Mouse (Mus musculus) G1E (cell line): ENCODE data around the gene Abhd14b.

Experiments
- CTCF ChIP-seq: IDR thresholded peaks from 2 replicates; pipeline ENCODE4 v1.5.1; 2012; ENCODE audit warnings: low read depth, low read length, inconsistent platforms, mixed read lengths
- GATA1 ChIP-seq: IDR thresholded peaks from 2 replicates; pipeline ENCODE4 v1.6.1; 2012; ENCODE audit warnings: borderline replicate concordance, low read length, inconsistent platforms, mixed read lengths
- POLR2AphosphoS5 ChIP-seq: IDR thresholded peaks from 2 replicates; pipeline ENCODE4 v1.6.1; 2012; ENCODE audit warnings: low read depth, low read length, inconsistent platforms; ENCODE audit not compliant: insufficient replicate concordance
- TAL1 ChIP-seq: conservative IDR thresholded peaks from 2 replicates; pipeline ENCODE4 v1.6.1; 2012; ENCODE audit warnings: low read depth, low read length, inconsistent platforms, mixed read lengths

DNA sequence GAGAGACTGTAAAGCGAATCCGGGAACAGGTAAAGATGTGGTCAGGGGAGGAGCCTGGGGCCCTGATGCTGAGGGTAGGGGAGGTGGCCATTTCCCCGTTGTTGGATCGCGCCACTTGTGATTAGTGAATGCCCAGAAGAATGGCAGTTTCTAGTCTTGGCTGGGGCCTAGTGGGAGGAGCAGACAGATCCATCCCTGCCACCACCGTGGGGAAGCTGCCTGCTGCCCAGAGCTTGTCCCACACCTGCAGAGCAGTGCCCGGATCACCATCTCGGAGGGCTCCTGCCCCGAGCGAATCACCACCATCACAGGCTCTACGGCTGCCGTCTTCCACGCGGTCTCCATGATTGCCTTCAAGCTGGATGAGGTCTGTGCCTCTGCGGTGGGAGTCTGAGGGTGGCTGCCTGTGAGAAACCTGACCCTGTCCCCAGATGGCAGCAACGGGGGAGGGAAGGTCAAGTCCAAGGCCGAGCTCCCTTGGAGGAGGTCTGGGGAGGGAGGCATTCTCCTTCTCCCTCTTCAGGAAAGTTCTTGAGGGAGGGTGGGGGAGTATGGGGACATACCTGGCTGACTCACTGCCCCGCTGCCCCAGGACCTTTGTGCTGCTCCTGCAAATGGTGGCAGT, 13.3 kb downstream of the Abhd14b start:
- TF ChIP-seq CTCF: no peak
- TF ChIP-seq GATA1: no peak
- TF ChIP-seq TAL1: no peak
- no peak for TF ChIP-seq POLR2AphosphoS5
